Mouse (Mus musculus) kidney, postnatal 25 days (tissue): Measurements from ENCODE around the gene Pfkm.

Experiments
- DNase-seq, 2 experiments: peaks; one replicate each; pipeline ENCODE4 v3.0.0; 2021; ENCODE audit warnings: mixed read lengths in 2 of 2

The Pfkm gene

GRCm38 (mm10) chr15:98142515-98142914, 50.1 kb downstream of the Pfkm start:
- no peak for DNase-seq

GRCm38 (mm10) chr15:98144861-98145507, 52.6 kb downstream of the Pfkm start:
- DNase-seq: peak; percentile 33 to 59

GRCm38 (mm10) chr15:98145559-98146181, 53.3 kb downstream of the Pfkm start:
- peak; percentile 95 to 97 for DNase-seq

- no peak for DNase-seq
These were observed 56.0 kb downstream of the Pfkm start for GRCm38 (mm10) chr15:98148356-98148755.

GRCm38 (mm10) chr15:98149166-98149602, 56.8 kb downstream of the Pfkm start:
- DNase-seq: no peak

GRCm38 (mm10) chr15:98152916-98153315, 60.5 kb downstream of the Pfkm start:
- DNase-seq: no peak

GRCm38 (mm10) chr15:98153625-98154024, 61.2 kb downstream of the Pfkm start:
- DNase-seq: peak; percentile 6 to 29

- no peak for DNase-seq
These were observed 61.8 kb downstream of the Pfkm start for GRCm38 (mm10) chr15:98154146-98154545.

- no peak for DNase-seq
These were observed 62.2 kb downstream of the Pfkm start for GRCm38 (mm10) chr15:98154631-98155030.

- no peak for DNase-seq
These were observed 62.9 kb downstream of the Pfkm start for GRCm38 (mm10) chr15:98155272-98155671.

- DNase-seq: no peak
These were observed 63.6 kb downstream of the Pfkm start for GRCm38 (mm10) chr15:98155944-98156343.

GRCm38 (mm10) chr15:98157253-98157652, 64.9 kb downstream of the Pfkm start:
- no peak for DNase-seq

GRCm38 (mm10) chr15:98161026-98161805, 68.8 kb downstream of the Pfkm start:
- DNase-seq: no peak

- DNase-seq: no peak
These were observed 70.2 kb downstream of the Pfkm start for GRCm38 (mm10) chr15:98162561-98162960.

- DNase-seq: no peak
These were observed 73.1 kb downstream of the Pfkm start, which contains the start of gene Asb8 for GRCm38 (mm10) chr15:98165525-98165924. TSS of gene Asb8 (minus strand) at chr15:98165625.

GRCm38 (mm10) chr15:98166963-98167644, 74.7 kb downstream of the Pfkm start, which contains the start of gene Ccdc184:
TSS of gene Ccdc184 (plus strand) at chr15:98167158.
- DNase-seq: no peak

GRCm38 (mm10) chr15:98167645-98168621, 75.5 kb downstream of the Pfkm start:
- DNase-seq: peak; percentile 65 to 74

GRCm38 (mm10) chr15:98168622-98169004, 76.2 kb downstream of the Pfkm start:
- DNase-seq: no peak

GRCm38 (mm10) chr15:98170365-98170764, 78.0 kb downstream of the Pfkm start:
- no peak for DNase-seq

GRCm38 (mm10) chr15:98170917-98171316, 78.5 kb downstream of the Pfkm start:
- DNase-seq: no peak

- DNase-seq: no peak
These were observed 79.7 kb downstream of the Pfkm start for GRCm38 (mm10) chr15:98172113-98172512.

- DNase-seq: peak in 1 of 2 experiments; percentile 28
These were observed 81.4 kb downstream of the Pfkm start for GRCm38 (mm10) chr15:98173821-98174220.
